Mouse (Mus musculus): ENCODE results near the gene 2010111I01Rik.

DNA sequence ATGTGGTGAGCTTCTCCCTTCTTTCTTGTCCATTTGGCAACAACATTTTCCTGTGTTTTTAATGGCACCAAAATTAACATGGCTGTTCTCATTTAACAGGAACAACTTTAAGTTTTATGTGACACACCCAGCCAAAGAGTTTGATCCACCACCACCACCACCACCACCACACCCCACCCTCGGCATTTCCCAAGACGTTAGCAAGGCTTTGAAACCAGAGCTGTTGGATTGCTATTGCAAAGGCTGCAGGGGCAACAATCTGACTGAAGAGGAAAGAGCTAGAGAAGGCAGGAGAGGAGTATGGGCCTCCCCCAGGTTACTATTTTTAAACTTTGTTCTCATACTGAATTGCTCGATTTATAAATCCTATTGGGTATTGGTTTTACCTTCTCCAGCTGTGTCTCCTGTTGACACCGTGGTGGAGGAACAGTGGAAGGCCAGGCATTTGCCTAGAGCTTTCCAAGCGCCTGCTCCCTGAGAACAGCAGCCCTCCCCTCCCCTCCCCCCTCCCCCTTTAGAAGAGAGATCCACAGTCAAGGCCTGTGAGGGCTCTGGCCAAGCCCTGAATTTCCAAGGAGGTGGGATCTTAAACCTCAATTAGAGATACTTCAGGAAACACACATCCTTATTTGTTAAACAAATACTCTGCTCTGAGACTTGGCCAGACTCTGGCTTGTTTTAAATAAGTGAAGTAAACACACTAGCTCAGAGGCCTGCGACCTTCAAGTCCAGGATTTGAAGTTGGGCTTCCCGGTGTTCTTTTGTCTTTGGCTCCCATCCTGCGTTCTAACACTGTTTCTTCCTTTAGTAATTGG is 129.8 kb downstream of the 2010111I01Rik start:
- TF ChIP-seq CHD1 (IDR thresholded peaks at IDR 0.05; ENCODE audit: low read depth, low read length) = no peak
- no peak for TF ChIP-seq GATA1 (IDR thresholded peaks at IDR 0.05; ENCODE audit: low read depth, low read length)
- no peak for TF ChIP-seq USF2 (IDR thresholded peaks at IDR 0.05; ENCODE audit: borderline replicate concordance in 1 of 2, insufficient read depth in 1 of 2, low read depth in 1 of 2, low read length in 2 of 2)
- no peak for TF ChIP-seq E2F4 (IDR thresholded peaks at IDR 0.05; ENCODE audit: borderline replicate concordance, low read depth, low read length)
- TF ChIP-seq POLR2AphosphoS2 (IDR thresholded peaks at IDR 0.05; ENCODE audit: low read length) = no peak
- no peak for TF ChIP-seq POLR2A (IDR thresholded peaks at IDR 0.05; ENCODE audit: control insufficient read depth in 1 of 2, insufficient read depth in 1 of 2, low read depth in 1 of 2, low read length in 2 of 2, poor library complexity in 1 of 2)
- no peak for TF ChIP-seq USF1 (IDR thresholded peaks at IDR 0.05; ENCODE audit: low read depth, low read length)
- TF ChIP-seq ZC3H11A (IDR thresholded peaks at IDR 0.05; ENCODE audit: low read depth, low read length) = no peak
- TF ChIP-seq GABPA (IDR thresholded peaks at IDR 0.05; ENCODE audit: low read depth, low read length) = no peak
- no peak for TF ChIP-seq CTCF (IDR thresholded peaks at IDR 0.05 in 2 of 3, conservative IDR thresholded peaks at IDR 0.05 in 1 of 3; ENCODE audit: control insufficient read depth in 1 of 3, insufficient read depth in 1 of 3, low read depth in 2 of 3, low read length in 3 of 3, poor library complexity in 1 of 3, severe bottlenecking in 1 of 3)
- no peak for TF ChIP-seq MAZ (IDR thresholded peaks at IDR 0.05; ENCODE audit: low read depth, low read length)
- TF ChIP-seq MAFK (IDR thresholded peaks at IDR 0.05; ENCODE audit: borderline replicate concordance, low read depth, low read length) = no peak

Data from MEL (cell line).